Mouse (Mus musculus): Measurements from ENCODE around the gene Dffa.
"Not testable (repeated sequence)": the region's sequence is repeated elsewhere in the genome, so short reads cannot be mapped to it uniquely, and the experiment has no call there.

Gene Dffa

GRCm38 (mm10) chr4:149149196-149149595 is 45.2 kb downstream of the Dffa start:
- DNase-seq (ENCODE audit: low read depth): no peak

DNA sequence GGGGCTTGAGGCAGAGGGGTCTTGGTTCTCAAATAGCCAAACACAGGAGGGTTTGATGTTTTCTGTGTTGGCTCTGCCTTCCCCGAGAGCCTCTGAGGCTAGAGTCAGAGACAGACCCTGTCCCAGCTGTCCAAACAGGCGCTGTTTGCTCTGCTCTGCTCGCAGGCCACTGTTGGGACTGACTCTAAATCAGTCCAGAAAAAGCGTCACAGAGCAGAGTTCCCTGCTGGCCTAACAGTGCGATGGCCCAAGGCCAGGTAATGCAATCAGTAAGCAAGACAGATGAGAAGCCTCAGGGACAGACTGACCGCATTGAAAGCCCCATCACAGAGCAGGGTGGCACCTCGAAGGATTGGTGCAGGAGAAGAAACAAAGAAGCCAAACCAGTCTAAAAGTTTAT is 45.7 kb downstream of the Dffa start:
- no peak for DNase-seq (ENCODE audit: low read depth)

GRCm38 (mm10) chr4:149150256-149150655 is 46.3 kb downstream of the Dffa start:
- DNase-seq (ENCODE audit: low read depth): no peak

GRCm38 (mm10) chr4:149150721-149151120 is 46.8 kb downstream of the Dffa start:
- DNase-seq (ENCODE audit: low read depth): no peak

GRCm38 (mm10) chr4:149154859-149155258 is 50.9 kb downstream of the Dffa start:
- DNase-seq (ENCODE audit: low read depth): no peak

DNA sequence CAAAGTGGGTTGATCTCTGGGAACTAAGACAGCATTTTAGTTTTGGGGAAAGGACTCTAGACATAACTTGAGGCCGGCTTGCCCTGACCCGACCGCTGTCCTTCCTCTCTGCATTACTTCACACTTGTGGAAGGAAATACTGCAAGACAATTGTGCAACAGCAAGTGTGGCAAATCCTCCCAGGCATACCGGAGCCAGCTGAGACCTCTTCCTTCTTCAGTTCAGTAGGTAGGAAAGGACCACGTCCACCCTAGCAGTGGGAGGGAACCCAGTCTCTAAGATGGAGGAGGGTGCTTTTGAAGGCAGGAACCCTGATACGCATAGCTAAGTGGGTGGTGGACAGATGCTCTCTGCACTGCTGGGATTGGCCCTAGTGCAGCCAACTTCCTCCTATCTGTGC is 51.8 kb downstream of the Dffa start:
- DNase-seq (ENCODE audit: low read depth): no peak

DNA sequence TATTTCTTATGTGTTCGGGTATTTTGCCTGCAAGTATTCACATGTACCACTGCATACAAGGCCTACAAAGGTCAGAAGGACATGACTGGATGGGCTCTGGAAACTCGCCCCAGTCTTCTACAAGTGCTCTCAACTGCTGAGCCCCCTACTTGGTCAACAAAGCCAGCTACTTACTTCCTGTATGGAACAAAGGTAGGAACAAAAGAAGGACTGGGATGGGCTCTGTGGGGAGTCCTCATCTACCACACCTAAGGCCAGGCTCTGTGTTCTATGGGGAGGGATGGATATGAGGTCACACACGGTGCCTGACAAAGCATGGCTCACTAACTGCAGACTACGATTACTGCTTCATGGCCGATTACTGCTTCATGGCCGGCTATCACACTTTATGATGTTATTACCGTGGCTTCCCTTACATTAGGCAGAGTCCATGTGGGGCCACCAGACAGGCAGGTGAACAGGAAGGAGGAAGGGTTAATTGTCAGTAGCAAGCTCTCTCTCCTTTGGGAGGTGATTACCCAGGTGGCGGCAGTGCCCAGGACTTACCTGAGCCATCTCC is 53.5 kb downstream of the Dffa start:
- DNase-seq (ENCODE audit: low read depth): no peak

DNA sequence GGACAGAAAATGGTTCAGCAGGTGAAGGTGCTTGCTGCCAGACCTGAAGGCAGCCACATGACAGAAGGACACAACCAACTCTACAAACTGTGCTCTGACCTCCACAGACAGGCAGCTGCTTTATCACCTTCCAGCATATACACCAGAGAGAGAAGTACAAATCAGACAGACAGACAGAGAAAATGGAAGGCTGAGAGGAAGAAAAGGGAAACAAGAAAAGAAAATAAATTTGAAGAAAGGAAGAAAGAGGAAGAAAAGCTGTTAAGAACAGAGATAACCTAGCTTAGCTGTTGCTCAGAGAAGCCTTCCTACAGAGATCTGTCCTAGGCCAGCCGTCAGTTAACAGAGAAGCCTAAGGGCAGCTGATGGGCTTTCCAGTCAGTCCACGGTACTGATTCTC is 55.3 kb downstream of the Dffa start:
- DNase-seq (ENCODE audit: low read depth): no peak

GRCm38 (mm10) chr4:149159891-149160290 is 55.9 kb downstream of the Dffa start:
- no peak for DNase-seq (ENCODE audit: low read depth)

GRCm38 (mm10) chr4:149161166-149161565 is 57.2 kb downstream of the Dffa start:
- no peak for DNase-seq (ENCODE audit: low read depth)

GRCm38 (mm10) chr4:149163196-149163595 is 59.2 kb downstream of the Dffa start:
- DNase-seq (ENCODE audit: low read depth): no peak

- DNase-seq (ENCODE audit: low read depth): no peak
Observed at GRCm38 (mm10) chr4:149164150-149164549, 60.2 kb downstream of the Dffa start.

- DNase-seq (ENCODE audit: low read depth): peak; percentile 96
Observed at GRCm38 (mm10) chr4:149166215-149166946, 62.4 kb downstream of the Dffa start, which contains the start of gene Pgd. Gene Pgd (minus strand): TSS chr4:149166771.

GRCm38 (mm10) chr4:149166957-149167611 is 63.1 kb downstream of the Dffa start:
- DNase-seq (ENCODE audit: low read depth): no peak

GRCm38 (mm10) chr4:149168016-149168415 is 64.1 kb downstream of the Dffa start:
- DNase-seq (ENCODE audit: low read depth): no peak

- not testable (repeated sequence) for DNase-seq (ENCODE audit: low read depth)
Observed at GRCm38 (mm10) chr4:149169926-149170325, 66.0 kb downstream of the Dffa start.
